Mouse (Mus musculus) myocyte (in vitro differentiated cells): Measurements from ENCODE around the gene Pxylp1. TPM values are rescaled to one million over a fixed set of nuclear protein-coding genes. Genes with fewer than 3 reads are reported as not detected.

ENCODE experiments used
- H3K27me3 ChIP-seq: one replicate; pipeline ENCODE4 v1.6.1; 2011; ENCODE audit not compliant: control insufficient read depth, insufficient read depth, insufficient read length
- H3K36me3 ChIP-seq: one replicate; pipeline ENCODE4 v1.6.1; 2011; ENCODE audit not compliant: control insufficient read depth, insufficient read depth
- H3K4me2 ChIP-seq: one replicate; pipeline ENCODE4 v1.6.1; 2011; ENCODE audit warnings: low read depth, control low read depth
- H3K4me3 ChIP-seq: one replicate; pipeline ENCODE4 v1.5.1; 2011; ENCODE audit warnings: mild to moderate bottlenecking, control low read depth, moderate library complexity
- H3K79me2 ChIP-seq: one replicate; pipeline ENCODE4 v1.6.1; 2011; ENCODE audit not compliant: control insufficient read depth, insufficient read depth
- H3ac ChIP-seq: one replicate; pipeline ENCODE4 v1.6.1; 2011; ENCODE audit not compliant: control insufficient read depth, insufficient read length
- CEBPB ChIP-seq: IDR thresholded peaks from 2 replicates; pipeline ENCODE4 v1.6.1; 2011; ENCODE audit warnings: mild to moderate bottlenecking, moderate library complexity; ENCODE audit not compliant: poor library complexity, insufficient read depth, severe bottlenecking
- E2F4 ChIP-seq: IDR thresholded peaks from one replicate; pipeline ENCODE4 v1.6.1; 2011; ENCODE audit warnings: mild to moderate bottlenecking, control low read depth, moderate library complexity; ENCODE audit not compliant: insufficient read depth
- MAX ChIP-seq: IDR thresholded peaks from one replicate; pipeline ENCODE4 v1.6.1; 2011; ENCODE audit warnings: low read depth, mild to moderate bottlenecking, control low read depth
- MYOD1 ChIP-seq, 3 experiments: IDR thresholded peaks; one replicate each; pipeline ENCODE4 v1.6.1; 2011; ENCODE audit warnings: control low read depth in 2 of 3, low read depth in 2 of 3, mild to moderate bottlenecking in 2 of 3, moderate library complexity in 1 of 3; ENCODE audit not compliant: insufficient read length in 2 of 3, control insufficient read depth in 1 of 3
- MYOG ChIP-seq, 3 experiments: IDR thresholded peaks; one replicate each; pipeline ENCODE4 v1.6.1; 2011; ENCODE audit warnings: control low read depth in 2 of 3, low read depth in 2 of 3, mild to moderate bottlenecking in 2 of 3; ENCODE audit not compliant: insufficient read length in 2 of 3, control insufficient read depth in 1 of 3, insufficient read depth in 1 of 3
- POLR2A ChIP-seq: IDR thresholded peaks from one replicate; pipeline ENCODE4 v1.6.1; 2011; ENCODE audit warnings: low read depth, mild to moderate bottlenecking, control low read depth, moderate library complexity; ENCODE audit not compliant: insufficient read length
- POLR2AphosphoS2 ChIP-seq: IDR thresholded peaks from one replicate; pipeline ENCODE4 v1.6.1; 2011; ENCODE audit warnings: low read depth, control low read depth; ENCODE audit not compliant: insufficient read length
- REST ChIP-seq: IDR thresholded peaks from one replicate; pipeline ENCODE4 v1.6.1; 2011; ENCODE audit warnings: mild to moderate bottlenecking, control low read depth, moderate library complexity; ENCODE audit not compliant: insufficient read depth, insufficient read length
- SRF ChIP-seq: IDR thresholded peaks from one replicate; pipeline ENCODE4 v1.6.1; 2011; ENCODE audit warnings: low read depth; ENCODE audit not compliant: control insufficient read depth, insufficient read length
- TCF12 ChIP-seq: IDR thresholded peaks from one replicate; pipeline ENCODE4 v1.6.1; 2011; ENCODE audit warnings: mild to moderate bottlenecking, control low read depth; ENCODE audit not compliant: poor library complexity, insufficient read depth, severe bottlenecking
- TCF3 ChIP-seq: IDR thresholded peaks from one replicate; pipeline ENCODE4 v1.6.1; 2011; ENCODE audit warnings: low read depth, control low read depth; ENCODE audit not compliant: insufficient read length
- USF1 ChIP-seq: IDR thresholded peaks from one replicate; pipeline ENCODE4 v1.6.1; 2011; ENCODE audit warnings: low read depth, mild to moderate bottlenecking, control low read depth, moderate library complexity
- polyA plus RNA-seq: library from polyadenylated mRNA; unstranded; fragments of >200 nt; fragmentation: generic; extraction: Trizol; gene quantifications from one replicate; pipeline ENCODE4 v1.2.1, GENCODE M21; 2012; ENCODE audit warnings: missing spikeins

The Pxylp1 gene
- polyA plus RNA-seq, 1 experiment = 3.1 TPM

GRCm38 (mm10) chr9:96790389-96791007, 102.0 kb downstream of the Pxylp1 start:
- Histone ChIP-seq H3K79me2 (no peaks in the 10 kb centered on the region), H3ac (no peak overlapping the region), H3K36me3 (no peaks in the 10 kb centered on the region), H3K4me2 (no peak overlapping the region), H3K4me3 (no peak overlapping the region), H3K27me3 (no peaks in the 10 kb centered on the region)
- TF ChIP-seq USF1 (no peak), SRF (no peak), MYOG (IDR thresholded peaks at IDR 0.05; ENCODE audit: control insufficient read depth in 1 of 3, insufficient read depth in 1 of 3, insufficient read length in 2 of 3, low read depth in 2 of 3) (no peak), POLR2A (no peak), TCF3 (no peak), E2F4 (no peak)

GRCm38 (mm10) chr9:96789906-96790305, 102.6 kb downstream of the Pxylp1 start:
- TF ChIP-seq MYOD1 (IDR thresholded peaks at IDR 0.05; ENCODE audit: control insufficient read depth in 1 of 3, insufficient read length in 2 of 3, low read depth in 2 of 3) (no peak), SRF (no peak), POLR2AphosphoS2 (no peak), E2F4 (no peak), CEBPB (no peak), USF1 (no peak), REST (no peak), TCF12 (no peak), TCF3 (no peak), POLR2A (no peak), MYOG (IDR thresholded peaks at IDR 0.05; ENCODE audit: control insufficient read depth in 1 of 3, insufficient read depth in 1 of 3, insufficient read length in 2 of 3, low read depth in 2 of 3) (no peak), MAX (no peak)
- H3ac ChIP-seq = no peak overlapping the region
- no peaks in the 10 kb centered on the region for H3K27me3 ChIP-seq
- peak overlapping the region; percentile 20 for H3K4me2 ChIP-seq
- no peaks in the 10 kb centered on the region for H3K36me3 ChIP-seq
- no peak overlapping the region for H3K4me3 ChIP-seq
- H3K79me2 ChIP-seq = no peaks in the 10 kb centered on the region

- TF ChIP-seq MYOD1 (IDR thresholded peaks at IDR 0.05; ENCODE audit: control insufficient read depth in 1 of 3, insufficient read length in 2 of 3, low read depth in 2 of 3) (peak in 1 of 3 experiments; percentile 34), POLR2A (no peak), POLR2AphosphoS2 (no peak)
- Histone ChIP-seq H3K36me3 (no peaks in the 10 kb centered on the region), H3ac (no peak overlapping the region), H3K4me3 (no peak overlapping the region), H3K4me2 (no peak overlapping the region), H3K79me2 (no peaks in the 10 kb centered on the region), H3K27me3 (no peaks in the 10 kb centered on the region)
These were observed 104.7 kb downstream of the Pxylp1 start for GRCm38 (mm10) chr9:96787797-96788196.

- H3K4me3 ChIP-seq = no peak overlapping the region
- H3K4me2 ChIP-seq = no peak overlapping the region
- H3K36me3 ChIP-seq = no peaks in the 10 kb centered on the region
- H3K79me2 ChIP-seq = no peaks in the 10 kb centered on the region
- no peaks in the 10 kb centered on the region for H3K27me3 ChIP-seq
- TF ChIP-seq POLR2AphosphoS2 (no peak), SRF (no peak), E2F4 (no peak), POLR2A (no peak), MAX (no peak), USF1 (no peak), MYOD1 (IDR thresholded peaks at IDR 0.05; ENCODE audit: control insufficient read depth in 1 of 3, insufficient read length in 2 of 3, low read depth in 2 of 3) (no peak), MYOG (IDR thresholded peaks at IDR 0.05; ENCODE audit: control insufficient read depth in 1 of 3, insufficient read depth in 1 of 3, insufficient read length in 2 of 3, low read depth in 2 of 3) (no peak), TCF3 (no peak), REST (no peak), TCF12 (no peak), CEBPB (no peak)
- no peak overlapping the region for H3ac ChIP-seq
These were observed 106.6 kb downstream of the Pxylp1 start for GRCm38 (mm10) chr9:96785871-96786342.

DNA sequence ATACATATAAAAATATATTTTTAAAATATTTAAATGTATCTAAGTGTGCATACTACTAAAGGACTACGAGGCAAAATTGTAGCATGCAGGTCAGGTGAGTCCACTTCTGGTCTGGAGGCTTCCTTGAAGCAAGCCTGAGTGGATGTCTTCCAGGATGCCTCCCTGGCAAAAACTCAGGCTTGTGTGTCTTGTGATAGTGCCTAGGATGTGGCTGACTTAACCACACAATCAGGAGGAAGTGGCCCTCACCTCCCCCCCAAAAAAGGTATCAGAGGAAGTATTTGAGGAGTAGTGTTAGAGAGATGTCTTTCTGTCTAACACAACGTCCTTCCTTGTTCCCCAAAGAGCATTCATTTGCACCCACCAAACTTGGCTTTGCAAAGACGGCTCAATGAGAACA, 107.3 kb downstream of the Pxylp1 start:
- Histone ChIP-seq H3K36me3 (no peaks in the 10 kb centered on the region), H3K4me3 (no peak overlapping the region), H3K4me2 (no peak overlapping the region), H3ac (no peak overlapping the region), H3K79me2 (no peaks in the 10 kb centered on the region), H3K27me3 (no peaks in the 10 kb centered on the region)
- TF ChIP-seq MYOD1 (IDR thresholded peaks at IDR 0.05; ENCODE audit: control insufficient read depth in 1 of 3, insufficient read length in 2 of 3, low read depth in 2 of 3) = no peak
- TF ChIP-seq POLR2AphosphoS2 = no peak
- TF ChIP-seq USF1 = no peak
- TF ChIP-seq CEBPB = no peak
- TF ChIP-seq REST = no peak
- no peak for TF ChIP-seq TCF12
- TF ChIP-seq MYOG (IDR thresholded peaks at IDR 0.05; ENCODE audit: control insufficient read depth in 1 of 3, insufficient read depth in 1 of 3, insufficient read length in 2 of 3, low read depth in 2 of 3) = no peak
- no peak for TF ChIP-seq E2F4
- TF ChIP-seq SRF = no peak
- no peak for TF ChIP-seq TCF3
- TF ChIP-seq POLR2A = no peak
- no peak for TF ChIP-seq MAX
